Mouse (Mus musculus): ENCODE data around the gene Atxn7l1.

DNA sequence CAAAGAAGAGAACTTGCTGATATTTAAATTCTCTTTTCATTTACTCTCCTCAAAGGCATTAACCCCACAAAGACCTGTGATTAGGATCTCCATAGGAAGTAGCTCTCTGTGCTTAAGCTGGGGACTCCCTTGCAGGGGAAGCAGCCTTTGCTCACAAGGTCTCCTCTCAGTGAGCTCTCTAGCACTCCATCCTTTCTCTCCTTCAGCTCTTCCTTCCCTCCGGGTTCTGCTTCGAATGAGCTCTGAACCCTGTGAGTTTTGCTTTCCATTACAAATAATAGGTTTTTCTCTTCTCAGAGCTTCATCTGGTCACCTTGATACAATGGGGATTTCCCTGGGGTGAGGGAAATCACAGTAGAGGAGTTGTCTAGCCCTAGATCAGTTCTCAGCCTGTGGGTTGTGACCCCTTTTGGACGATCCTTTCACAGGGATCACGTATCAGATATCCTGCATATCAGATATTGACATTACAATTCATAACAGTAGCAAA is 35.7 kb downstream of the Atxn7l1 start:
- TF ChIP-seq CHD2 (IDR thresholded peaks at IDR 0.05; ENCODE audit: low read depth, low read length) (no peak), ZNF384 (IDR thresholded peaks at IDR 0.05; ENCODE audit: low read depth, low read length) (no peak), HCFC1 (IDR thresholded peaks at IDR 0.05; ENCODE audit: borderline replicate concordance, insufficient read depth, low read length) (no peak), MAFK (IDR thresholded peaks at IDR 0.05; ENCODE audit: insufficient read depth, low read depth, low read length) (no peak), ZC3H11A (IDR thresholded peaks at IDR 0.05; ENCODE audit: borderline replicate concordance, low read depth, low read length) (no peak)
